Mouse (Mus musculus) myocyte (in vitro differentiated cells): ENCODE results near the gene Bnipl. TPM values are rescaled to one million over a fixed set of nuclear protein-coding genes. Genes with fewer than 3 reads are reported as not detected.
A peak's percentile ranks its signal among the peaks of the same experiment; 100 is the strongest.

Source experiments
- H3K27me3 ChIP-seq: one replicate; pipeline ENCODE4 v1.6.1; 2011; ENCODE audit not compliant: control insufficient read depth, insufficient read depth, insufficient read length
- H3K36me3 ChIP-seq: one replicate; pipeline ENCODE4 v1.6.1; 2011; ENCODE audit not compliant: control insufficient read depth, insufficient read depth
- H3K4me2 ChIP-seq: one replicate; pipeline ENCODE4 v1.6.1; 2011; ENCODE audit warnings: low read depth, control low read depth
- H3K4me3 ChIP-seq: one replicate; pipeline ENCODE4 v1.5.1; 2011; ENCODE audit warnings: mild to moderate bottlenecking, control low read depth, moderate library complexity
- H3K79me2 ChIP-seq: one replicate; pipeline ENCODE4 v1.6.1; 2011; ENCODE audit not compliant: control insufficient read depth, insufficient read depth
- H3ac ChIP-seq: one replicate; pipeline ENCODE4 v1.6.1; 2011; ENCODE audit not compliant: control insufficient read depth, insufficient read length
- CEBPB ChIP-seq: IDR thresholded peaks from 2 replicates; pipeline ENCODE4 v1.6.1; 2011; ENCODE audit warnings: mild to moderate bottlenecking, moderate library complexity; ENCODE audit not compliant: poor library complexity, insufficient read depth, severe bottlenecking
- E2F4 ChIP-seq: IDR thresholded peaks from one replicate; pipeline ENCODE4 v1.6.1; 2011; ENCODE audit warnings: mild to moderate bottlenecking, control low read depth, moderate library complexity; ENCODE audit not compliant: insufficient read depth
- MAX ChIP-seq: IDR thresholded peaks from one replicate; pipeline ENCODE4 v1.6.1; 2011; ENCODE audit warnings: low read depth, mild to moderate bottlenecking, control low read depth
- MYOD1 ChIP-seq, 3 experiments: IDR thresholded peaks; one replicate each; pipeline ENCODE4 v1.6.1; 2011; ENCODE audit warnings: control low read depth in 2 of 3, low read depth in 2 of 3, mild to moderate bottlenecking in 2 of 3, moderate library complexity in 1 of 3; ENCODE audit not compliant: insufficient read length in 2 of 3, control insufficient read depth in 1 of 3
- MYOG ChIP-seq, 3 experiments: IDR thresholded peaks; one replicate each; pipeline ENCODE4 v1.6.1; 2011; ENCODE audit warnings: control low read depth in 2 of 3, low read depth in 2 of 3, mild to moderate bottlenecking in 2 of 3; ENCODE audit not compliant: insufficient read length in 2 of 3, control insufficient read depth in 1 of 3, insufficient read depth in 1 of 3
- POLR2A ChIP-seq: IDR thresholded peaks from one replicate; pipeline ENCODE4 v1.6.1; 2011; ENCODE audit warnings: low read depth, mild to moderate bottlenecking, control low read depth, moderate library complexity; ENCODE audit not compliant: insufficient read length
- POLR2AphosphoS2 ChIP-seq: IDR thresholded peaks from one replicate; pipeline ENCODE4 v1.6.1; 2011; ENCODE audit warnings: low read depth, control low read depth; ENCODE audit not compliant: insufficient read length
- REST ChIP-seq: IDR thresholded peaks from one replicate; pipeline ENCODE4 v1.6.1; 2011; ENCODE audit warnings: mild to moderate bottlenecking, control low read depth, moderate library complexity; ENCODE audit not compliant: insufficient read depth, insufficient read length
- SRF ChIP-seq: IDR thresholded peaks from one replicate; pipeline ENCODE4 v1.6.1; 2011; ENCODE audit warnings: low read depth; ENCODE audit not compliant: control insufficient read depth, insufficient read length
- TCF3 ChIP-seq: IDR thresholded peaks from one replicate; pipeline ENCODE4 v1.6.1; 2011; ENCODE audit warnings: low read depth, control low read depth; ENCODE audit not compliant: insufficient read length
- USF1 ChIP-seq: IDR thresholded peaks from one replicate; pipeline ENCODE4 v1.6.1; 2011; ENCODE audit warnings: low read depth, mild to moderate bottlenecking, control low read depth, moderate library complexity
- polyA plus RNA-seq: library from polyadenylated mRNA; unstranded; fragments of >200 nt; fragmentation: generic; extraction: Trizol; gene quantifications from one replicate; pipeline ENCODE4 v1.2.1, GENCODE M21; 2012; ENCODE audit warnings: missing spikeins

Gene Bnipl
- polyA plus RNA-seq, 1 experiment, result 0.31 TPM

DNA sequence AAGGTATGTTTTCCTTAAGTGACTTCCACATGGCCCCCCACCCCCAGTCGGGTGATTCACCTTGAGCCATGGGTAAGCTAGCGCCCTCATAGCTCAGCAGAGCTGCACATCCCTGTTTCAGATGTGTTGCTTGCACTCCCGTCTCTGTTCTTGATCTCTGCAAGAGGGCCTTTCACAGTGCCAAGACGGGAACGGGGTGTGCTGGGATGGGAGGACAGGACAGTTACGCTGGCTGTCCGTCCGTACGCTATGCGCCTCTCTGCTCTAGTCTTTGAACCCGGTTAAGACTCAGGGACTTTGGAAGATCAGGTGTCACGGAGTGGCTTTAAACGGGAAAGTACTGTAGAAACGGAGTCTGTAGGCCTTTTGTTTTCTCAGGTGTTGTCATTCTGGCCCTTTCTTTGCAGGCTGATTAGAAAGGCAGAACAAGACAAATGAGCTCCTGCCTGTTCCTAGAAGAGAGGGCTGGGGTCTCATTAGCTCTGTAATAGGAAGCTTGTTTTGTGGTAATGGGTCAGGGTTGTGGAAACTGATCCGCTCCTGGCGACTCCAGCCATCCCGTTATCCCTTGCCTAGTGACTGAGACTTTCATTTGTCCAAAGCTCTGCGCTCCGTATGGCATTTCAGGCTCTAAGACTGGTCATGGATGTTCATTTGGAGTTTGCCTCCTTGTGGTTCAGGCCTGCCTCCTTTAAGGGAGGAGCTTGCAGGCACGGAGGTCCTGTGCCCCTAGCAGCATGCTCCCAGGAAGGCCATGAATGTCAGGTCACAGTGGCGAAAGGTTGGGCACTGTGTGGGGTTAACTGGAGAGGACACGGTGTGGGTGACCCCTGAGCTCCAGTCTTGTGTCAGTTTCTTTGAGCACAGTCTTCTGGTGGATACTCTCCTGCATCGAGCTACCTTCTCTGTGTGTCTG is 15.3 kb downstream of the Bnipl start:
- Histone ChIP-seq H3K4me2 (no peak overlapping the region), H3K79me2 (peaks cover 32% of the 10 kb centered on the region), H3K4me3 (no peak overlapping the region), H3ac (no peak overlapping the region), H3K27me3 (no peaks in the 10 kb centered on the region), H3K36me3 (peaks cover 49% of the 10 kb centered on the region)
- peak; percentile 30 for TF ChIP-seq POLR2A
- no peak for TF ChIP-seq E2F4
- peak; percentile 54 for TF ChIP-seq POLR2AphosphoS2

DNA sequence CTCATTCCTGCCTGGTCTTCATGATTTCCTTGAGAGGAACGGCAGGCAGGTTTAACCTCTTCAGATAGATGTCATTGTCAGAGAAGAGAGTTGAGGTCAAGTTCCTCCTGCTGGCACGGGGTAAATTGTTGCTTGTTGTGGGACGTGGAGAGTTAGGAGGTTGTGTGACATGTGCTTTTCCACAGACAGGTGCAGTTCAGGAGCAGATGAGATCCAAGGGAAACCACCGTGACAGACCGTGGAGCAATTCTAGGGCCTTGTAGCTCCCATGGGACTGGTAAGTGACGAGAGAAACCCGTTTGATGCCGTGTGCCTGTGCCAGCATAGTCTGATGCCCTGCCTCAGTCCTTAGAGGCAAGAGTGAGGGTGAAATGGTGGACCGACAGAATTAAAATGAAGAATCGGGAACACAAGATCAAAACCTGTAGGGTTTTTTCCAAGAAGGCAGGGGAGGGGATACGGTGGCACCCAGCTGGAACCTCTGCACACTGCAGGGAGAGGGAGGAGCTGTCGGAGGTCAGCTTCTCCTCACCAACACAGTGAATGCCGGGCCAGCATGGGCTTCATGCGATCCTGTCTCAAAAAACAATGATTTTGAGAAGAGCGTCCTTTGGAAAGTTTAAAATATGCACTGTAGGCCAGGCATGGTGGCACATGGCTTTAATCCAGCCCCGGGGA is 17.6 kb downstream of the Bnipl start:
- peaks cover 43% of the 10 kb centered on the region for H3K36me3 ChIP-seq
- no peak overlapping the region for H3K4me3 ChIP-seq
- no peak for TF ChIP-seq CEBPB
- peak in 1 of 3 experiments; percentile 20 for TF ChIP-seq MYOD1 (IDR thresholded peaks at IDR 0.05; ENCODE audit: control insufficient read depth in 1 of 3, insufficient read length in 2 of 3, low read depth in 2 of 3)
- peak overlapping the region; percentile 54 for H3K4me2 ChIP-seq
- H3K79me2 ChIP-seq, result peaks cover 51% of the 10 kb centered on the region
- no peak overlapping the region for H3ac ChIP-seq
- H3K27me3 ChIP-seq, result no peaks in the 10 kb centered on the region

DNA sequence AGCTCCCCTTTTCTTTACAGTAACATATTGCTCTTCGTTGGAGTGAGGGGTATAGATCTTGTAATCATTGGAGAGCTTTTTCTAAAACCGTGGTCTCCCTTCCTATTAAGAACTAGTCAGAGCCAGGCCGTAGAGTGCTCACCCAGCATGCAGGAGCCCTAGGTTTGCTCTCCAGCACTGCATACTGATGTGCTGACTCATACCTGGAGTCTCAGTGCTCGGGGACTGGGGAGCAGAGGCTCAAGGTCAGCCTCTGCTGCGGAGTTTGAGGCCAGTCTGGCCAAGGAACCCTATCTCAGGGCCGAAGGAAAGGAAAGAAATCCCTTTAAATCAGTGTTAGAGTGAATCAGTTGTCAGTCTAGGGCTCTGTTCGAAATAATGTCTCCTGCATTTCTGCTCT is 18.2 kb downstream of the Bnipl start:
- Histone ChIP-seq H3K36me3 (peaks cover 43% of the 10 kb centered on the region), H3K27me3 (no peaks in the 10 kb centered on the region), H3K4me3 (no peak overlapping the region), H3K4me2 (peak overlapping the region; percentile 54), H3K79me2 (peaks cover 53% of the 10 kb centered on the region), H3ac (no peak overlapping the region)
- TF ChIP-seq USF1, result no peak
- no peak for TF ChIP-seq MYOG (IDR thresholded peaks at IDR 0.05; ENCODE audit: control insufficient read depth in 1 of 3, insufficient read depth in 1 of 3, insufficient read length in 2 of 3, low read depth in 2 of 3)

DNA sequence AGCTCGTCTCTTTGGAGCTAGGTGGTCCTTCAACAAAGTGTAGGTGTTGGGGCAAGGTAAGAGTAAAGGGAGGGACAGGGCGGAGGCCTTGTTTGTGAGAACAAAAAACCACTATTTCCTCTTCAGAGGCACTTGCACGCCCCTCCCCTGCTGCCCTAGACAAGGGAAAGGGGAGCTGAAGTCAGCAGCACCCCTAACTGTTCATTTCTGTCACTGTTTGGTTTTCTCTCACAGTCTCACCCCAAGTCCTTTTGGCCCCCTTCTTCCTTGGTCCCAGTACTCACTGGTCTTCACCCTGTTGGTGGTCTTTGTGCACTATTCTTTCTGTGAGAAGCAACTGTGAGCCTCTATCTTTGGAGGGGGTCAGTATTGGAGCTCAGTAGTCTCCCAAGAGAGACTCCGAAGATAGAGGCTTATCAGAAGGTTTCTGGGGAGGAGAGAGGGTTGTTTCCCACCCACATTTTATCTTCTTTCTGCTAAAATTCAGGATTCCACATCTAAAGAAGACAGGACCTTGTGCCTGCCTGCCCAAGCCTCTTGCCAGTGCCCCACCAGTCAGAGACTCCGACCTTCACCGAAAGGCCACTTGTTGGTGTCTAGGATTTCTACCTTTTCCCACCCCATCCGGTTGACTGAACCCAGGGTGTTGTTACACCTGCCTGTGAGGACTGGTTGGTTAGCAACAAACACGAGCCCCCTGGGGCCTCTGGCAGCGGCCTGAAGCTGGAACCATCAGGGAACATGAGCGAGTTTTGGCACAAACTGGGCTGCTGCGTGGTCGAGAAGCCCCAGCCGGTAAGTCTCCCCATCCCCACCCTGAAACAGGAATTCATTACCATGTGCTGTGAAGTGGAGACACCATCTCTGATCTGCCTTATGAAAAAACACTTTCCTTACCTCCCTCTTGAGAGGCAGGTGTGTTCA is 19.4 kb downstream of the Bnipl start, which contains the start of gene Mllt11:
TSS of gene Mllt11 (minus strand) at position 874 of the 924 bp plus-strand sequence.
- peaks cover 42% of the 10 kb centered on the region for H3K36me3 ChIP-seq
- peak within 1 kb of the TSS; percentile 95 for H3K4me2 ChIP-seq
- H3ac ChIP-seq, result no peak within 1 kb of the TSS
- peak within 1 kb of the TSS; percentile 94 for H3K4me3 ChIP-seq
- peaks cover 65% of the 10 kb centered on the region for H3K79me2 ChIP-seq
- H3K27me3 ChIP-seq, result no peaks in the 10 kb centered on the region
- TF ChIP-seq MAX, result no peak
- no peak for TF ChIP-seq REST
- no peak for TF ChIP-seq SRF
- TF ChIP-seq POLR2A, result no peak
- TF ChIP-seq USF1, result no peak
- TF ChIP-seq POLR2AphosphoS2, result no peak
- TF ChIP-seq MYOG (IDR thresholded peaks at IDR 0.05; ENCODE audit: control insufficient read depth in 1 of 3, insufficient read depth in 1 of 3, insufficient read length in 2 of 3, low read depth in 2 of 3), result no peak

DNA sequence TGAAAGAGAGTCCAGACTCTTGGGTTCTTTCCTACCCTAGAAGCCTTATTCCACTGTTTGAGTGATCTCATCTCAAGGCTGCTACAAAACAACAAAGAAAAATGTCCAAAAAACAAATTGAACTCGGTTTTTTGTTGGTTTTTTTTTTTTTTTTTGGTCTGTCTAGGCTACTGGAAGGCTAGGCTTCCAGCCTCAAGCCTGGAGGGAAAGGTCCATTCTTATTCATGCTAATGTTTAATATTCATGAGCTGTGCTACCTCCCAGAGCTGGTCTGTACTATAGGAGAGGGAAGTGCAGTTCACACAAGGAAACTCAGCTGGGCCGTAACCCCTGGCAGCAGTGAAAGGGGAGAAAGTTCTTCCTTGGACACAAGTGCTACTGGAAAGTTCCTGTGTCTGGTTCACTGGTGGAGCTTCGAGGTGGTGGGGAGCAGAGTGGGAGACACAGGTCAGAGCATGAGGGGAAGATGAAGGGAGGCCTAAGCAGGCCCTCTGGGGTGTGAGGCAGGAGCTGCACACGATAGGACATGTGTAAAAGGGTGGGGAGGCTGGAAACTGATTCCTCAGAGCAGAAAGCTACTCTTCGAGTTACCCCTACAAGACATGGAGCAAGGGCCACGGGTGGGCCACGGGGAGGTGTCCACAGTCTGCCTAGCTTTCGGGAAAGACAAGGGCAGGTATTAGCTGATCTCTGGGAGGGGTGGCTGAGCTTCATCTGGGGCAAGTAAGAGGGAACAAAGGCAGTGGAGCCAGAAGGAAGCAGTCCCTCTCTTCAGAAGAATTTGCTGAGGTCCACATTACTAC is 20.3 kb downstream of the Bnipl start:
- Histone ChIP-seq H3K4me3 (peak overlapping the region; percentile 94), H3ac (peak overlapping the region; percentile 75), H3K79me2 (peaks cover 73% of the 10 kb centered on the region), H3K4me2 (peak overlapping the region; percentile 95), H3K36me3 (peaks cover 33% of the 10 kb centered on the region), H3K27me3 (no peaks in the 10 kb centered on the region)
- TF ChIP-seq MYOD1 (IDR thresholded peaks at IDR 0.05; ENCODE audit: control insufficient read depth in 1 of 3, insufficient read length in 2 of 3, low read depth in 2 of 3) (no peak), TCF3 (no peak), POLR2AphosphoS2 (peak; percentile 51), E2F4 (no peak), REST (no peak)
